Mouse (Mus musculus): ENCODE measurements around the gene Mprip. TPM values are rescaled to one million over a fixed set of nuclear protein-coding genes. Genes with fewer than 3 reads are reported as not detected.

Mprip gene
- total RNA-seq, 2 experiments from 2014 or later: 201 to 212 TPM

DNA sequence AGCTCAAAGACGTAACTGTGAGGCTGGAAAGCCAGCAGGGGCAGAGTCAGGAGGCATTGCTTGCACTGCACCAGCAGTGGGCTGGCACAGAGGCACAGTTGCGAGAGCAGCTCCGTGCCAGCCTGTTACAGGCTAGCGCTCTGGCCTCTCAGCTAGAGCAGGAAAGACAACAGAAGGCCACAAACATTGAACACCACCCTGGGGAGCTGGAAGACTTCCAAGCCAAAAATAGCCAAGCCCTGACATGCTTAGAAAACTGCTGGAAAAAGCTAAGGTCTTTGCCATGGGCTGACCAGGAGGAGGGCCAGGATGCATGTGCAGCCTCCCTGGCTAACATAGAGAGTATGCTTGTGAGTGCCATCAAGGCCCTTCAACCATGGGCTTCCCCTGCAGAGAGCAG is 98.1 kb downstream of the Mprip start:
- peak; percentile 79 for DNase-seq

DNA sequence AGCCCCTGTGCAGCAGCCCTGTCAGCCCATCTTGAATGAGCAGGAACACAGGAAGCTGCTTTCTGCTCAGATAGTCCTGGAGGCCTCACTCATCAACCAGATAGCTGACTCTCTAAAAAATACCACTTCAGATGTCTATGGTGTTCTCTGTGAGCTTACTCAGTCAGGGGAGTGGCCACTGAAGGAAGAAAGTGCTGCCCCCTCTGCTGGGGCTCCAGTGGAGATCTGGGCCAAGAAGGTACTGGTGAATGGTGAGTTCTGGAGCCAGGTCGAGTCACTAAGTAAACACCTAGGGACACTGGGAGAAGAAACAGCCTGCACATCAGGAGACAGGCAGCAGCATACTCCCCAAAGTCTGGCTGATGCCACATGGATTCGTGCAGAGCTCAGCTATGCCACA is 98.5 kb downstream of the Mprip start:
- no peak for DNase-seq

DNA sequence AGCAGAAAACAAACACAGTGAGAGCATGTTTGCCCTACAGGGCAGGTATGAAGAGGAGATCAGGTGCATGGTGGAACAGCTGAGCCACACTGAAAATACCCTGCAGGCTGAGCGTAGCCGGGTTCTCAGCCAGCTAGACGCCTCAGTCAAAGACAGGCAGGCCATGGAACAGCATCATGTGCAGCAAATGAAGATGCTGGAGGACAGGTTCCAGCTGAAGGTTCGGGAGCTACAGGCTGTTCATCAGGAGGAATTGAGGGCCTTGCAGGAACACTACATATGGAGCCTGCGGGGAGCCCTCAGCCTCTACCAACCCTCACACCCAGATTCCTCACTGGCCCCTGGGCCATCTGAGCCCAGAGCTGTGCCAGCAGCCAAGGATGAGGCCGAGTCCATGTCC is 99.7 kb downstream of the Mprip start:
- no peak for DNase-seq

DNA sequence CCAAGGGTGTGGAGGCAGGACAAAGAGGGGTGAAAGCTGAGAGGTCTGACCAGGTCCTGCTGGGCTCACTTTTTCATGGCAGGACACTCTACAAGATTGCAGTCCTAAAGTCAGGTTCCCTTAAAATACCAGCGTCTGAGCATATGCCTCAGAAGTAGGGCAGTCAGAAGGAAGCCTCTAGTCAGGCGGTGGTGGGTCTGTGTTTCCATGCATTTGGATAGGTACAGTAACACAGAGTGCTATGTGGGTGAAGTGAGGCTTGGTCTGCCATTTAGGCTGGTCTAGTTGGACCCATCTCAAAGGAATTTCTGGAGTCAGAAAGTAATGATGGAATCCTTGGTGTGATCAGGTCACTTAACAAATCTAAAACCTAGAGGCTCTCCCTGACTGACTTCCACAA is 108.2 kb downstream of the Mprip start:
- DNase-seq: no peak

DNA sequence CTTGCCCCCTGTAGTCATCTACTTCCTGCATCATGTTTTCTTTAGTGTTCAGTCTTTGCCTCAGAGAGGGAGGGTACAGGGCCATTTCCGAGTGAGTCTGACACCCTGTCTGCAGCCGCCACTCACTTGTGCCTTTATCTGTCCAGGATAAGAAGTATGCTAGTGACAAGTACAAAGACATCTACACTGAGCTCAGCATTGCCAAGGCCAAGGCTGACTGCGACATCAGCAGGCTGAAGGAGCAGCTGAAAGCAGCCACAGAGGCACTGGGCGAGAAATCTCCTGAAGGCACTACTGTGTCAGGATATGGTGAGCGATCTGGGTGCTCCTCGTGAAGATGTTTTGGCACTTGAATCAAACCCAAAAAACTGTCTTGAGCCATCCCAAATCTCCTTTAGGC is 108.6 kb downstream of the Mprip start:
- DNase-seq: peak; percentile 49 to 51

DNA sequence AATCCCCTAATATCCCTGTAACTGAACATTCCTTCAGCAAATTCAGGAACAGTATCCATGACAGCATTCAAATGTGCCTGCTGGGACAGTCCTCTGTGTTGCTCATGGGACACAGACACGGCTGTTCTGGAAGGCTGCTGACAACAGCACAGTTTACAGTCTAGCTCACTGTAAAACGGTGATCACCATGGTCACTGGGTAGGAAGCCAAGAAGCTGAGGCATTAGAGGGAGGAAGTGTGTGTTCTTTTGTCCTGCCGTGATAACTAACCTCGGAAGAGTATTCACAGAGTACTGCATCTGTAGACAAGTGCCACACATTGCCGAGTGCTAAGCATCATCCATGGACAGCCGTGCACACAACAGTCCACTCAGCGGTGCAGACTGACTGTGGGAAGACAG is 109.6 kb downstream of the Mprip start:
- DNase-seq: no peak

DNA sequence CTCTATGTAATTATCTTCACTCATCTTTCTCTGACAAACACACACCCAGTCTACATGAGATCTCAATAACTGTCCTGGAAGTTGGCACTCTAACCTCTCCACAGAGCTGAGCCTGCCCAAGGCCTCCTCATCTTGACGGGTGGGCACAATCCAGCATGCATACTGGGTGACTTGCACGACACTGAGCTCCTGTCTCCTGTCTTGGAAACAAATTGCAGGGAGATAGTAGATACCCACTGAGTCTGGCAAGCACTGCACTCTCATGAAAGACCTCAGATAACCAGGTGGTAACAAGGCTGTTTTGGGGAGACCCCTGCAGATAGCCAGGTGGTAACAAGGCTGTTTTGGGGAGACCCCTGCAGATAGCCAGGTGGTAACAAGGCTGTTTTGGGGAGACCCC is 111.2 kb downstream of the Mprip start:
- no peak for DNase-seq

DNA sequence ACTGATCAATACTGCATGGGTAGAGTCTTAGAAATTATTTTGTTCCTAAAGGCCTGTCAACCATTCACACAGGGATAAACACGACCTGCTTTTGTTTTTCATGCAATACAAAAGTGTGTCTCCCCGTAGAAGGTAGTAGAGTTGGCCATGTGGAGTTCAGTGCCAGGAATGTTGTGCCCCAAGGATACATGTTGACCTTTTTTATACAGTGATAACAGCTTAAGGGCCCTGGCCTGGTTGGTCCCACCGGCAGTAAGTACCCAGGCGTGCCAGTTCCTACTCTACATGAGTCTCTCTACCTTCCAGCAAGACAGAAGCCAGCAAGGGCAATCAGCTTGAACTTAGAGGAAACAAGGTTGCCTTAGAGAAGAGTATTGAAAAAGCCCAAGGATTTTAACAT is 111.8 kb downstream of the Mprip start:
- DNase-seq: peak; percentile 29 to 33

DNA sequence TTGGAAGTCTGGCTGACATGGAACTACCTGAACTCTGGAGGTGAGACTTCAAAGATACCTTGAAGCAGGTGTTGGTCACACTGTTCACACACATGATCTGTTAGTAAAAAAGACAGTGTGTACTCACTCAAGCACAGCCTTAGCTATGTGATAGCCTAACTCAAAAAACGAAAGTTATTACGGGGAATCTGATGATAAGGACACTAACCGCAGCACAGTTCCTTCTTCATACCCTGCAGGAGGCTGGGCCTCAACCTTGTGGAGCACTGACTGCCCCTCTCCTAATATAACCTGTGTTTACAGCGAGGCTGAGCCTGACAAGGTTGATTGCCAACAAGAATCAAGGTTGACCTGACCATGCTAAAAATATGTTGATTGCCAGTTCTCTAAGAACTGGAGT is 113.4 kb downstream of the Mprip start:
- no peak for DNase-seq

DNA sequence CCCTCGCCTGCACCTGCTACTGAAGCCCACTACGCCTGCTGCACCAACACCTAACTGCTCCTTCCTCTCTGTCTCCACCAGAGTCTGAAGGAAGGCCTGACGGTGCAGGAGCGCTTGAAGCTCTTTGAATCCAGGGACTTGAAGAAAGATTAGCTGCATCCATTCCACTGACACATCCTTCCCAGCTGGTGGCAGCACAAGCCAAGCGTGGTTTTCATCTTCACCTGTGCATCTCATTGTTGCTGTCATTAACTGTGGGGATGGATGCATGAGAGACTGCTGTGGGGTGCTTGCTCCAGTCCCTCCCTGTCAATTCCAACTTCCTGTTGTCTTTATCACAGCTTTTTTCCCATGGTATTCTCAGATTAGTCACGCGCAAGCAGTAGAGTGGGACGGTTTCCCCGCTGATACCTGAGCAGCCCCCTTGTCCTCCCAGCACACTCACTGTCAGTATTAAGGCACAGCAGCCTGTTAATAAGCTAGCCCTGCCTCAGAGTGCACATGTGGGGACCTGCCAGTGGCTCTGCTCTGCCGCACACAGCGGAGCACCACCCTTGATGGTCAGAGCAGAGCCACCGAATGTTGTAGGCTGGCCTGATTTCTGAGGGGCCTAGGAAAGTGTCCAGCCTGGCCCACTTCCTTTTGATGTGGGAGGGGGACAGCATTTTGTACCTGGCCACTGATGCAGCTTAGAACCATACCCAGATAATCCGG is 114.5 kb downstream of the Mprip start:
- DNase-seq: no peak

DNA sequence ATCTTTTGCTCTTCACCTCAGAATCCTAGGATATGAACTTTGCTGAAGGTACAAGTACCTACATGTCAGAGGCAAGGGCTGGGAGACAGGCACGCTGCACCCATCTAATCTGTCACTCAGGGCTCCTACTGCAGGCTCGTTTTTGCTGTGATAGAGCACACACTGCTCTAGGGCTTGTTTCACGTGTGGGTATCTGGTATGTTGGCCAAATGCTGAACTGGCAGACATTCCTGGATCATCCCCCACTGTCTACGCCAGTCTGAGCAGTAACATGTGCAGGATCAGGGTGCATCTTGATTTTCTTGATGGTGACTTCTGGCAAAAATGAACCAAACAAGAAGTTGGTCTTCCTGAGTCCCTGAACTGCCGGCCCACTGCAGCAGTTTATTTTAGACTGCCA is 116.2 kb downstream of the Mprip start:
- DNase-seq: no peak

DNA sequence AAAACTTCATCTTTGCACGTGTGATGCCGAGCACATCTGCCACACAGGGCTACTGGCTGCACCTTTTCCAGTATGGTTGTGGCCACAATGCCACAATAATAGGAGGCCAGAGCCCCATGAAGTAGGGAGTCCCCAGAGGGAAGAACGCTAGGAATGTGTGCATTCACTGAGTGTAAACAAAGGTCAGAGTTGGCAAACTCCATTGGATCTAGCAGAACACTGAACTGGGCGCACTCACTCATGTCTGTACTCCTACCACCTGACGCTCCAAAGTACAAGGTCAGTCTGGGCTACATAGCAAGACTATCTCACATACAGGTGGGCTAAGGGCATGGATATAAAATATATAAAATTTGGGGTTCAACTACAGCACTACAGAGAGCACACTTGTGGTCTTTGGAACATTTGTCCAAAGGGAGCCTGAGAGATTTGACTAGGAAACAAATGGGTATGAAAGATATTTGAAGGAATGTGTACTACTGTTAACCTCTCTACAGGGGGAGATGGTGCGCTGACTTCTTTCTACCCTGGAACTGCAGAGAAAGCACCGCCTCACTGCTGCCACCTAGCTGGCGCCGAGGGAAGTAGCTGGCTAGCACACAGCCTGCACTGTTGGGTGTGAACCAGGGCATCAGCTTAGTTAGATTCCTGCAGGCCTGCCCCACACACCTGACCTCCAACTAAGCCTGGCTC is 117.2 kb downstream of the Mprip start:
- peak; percentile 83 to 90 for DNase-seq

DNA sequence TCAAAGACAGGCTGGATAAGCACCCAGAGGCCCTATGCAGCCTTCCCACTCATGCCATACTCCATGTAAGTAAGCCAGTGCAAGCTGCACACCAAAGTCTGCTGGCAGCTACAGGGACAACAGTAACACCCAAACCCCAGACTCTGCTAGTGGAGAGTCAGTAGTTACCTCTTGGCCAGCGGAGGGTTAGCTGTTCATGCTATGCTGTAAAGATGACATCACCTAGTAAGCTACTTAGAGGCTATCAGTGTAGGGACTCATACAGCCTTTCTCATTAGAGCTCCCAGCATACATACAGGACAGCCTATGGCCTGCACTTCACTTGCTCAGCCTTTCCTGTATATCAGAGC is 117.7 kb downstream of the Mprip start:
- DNase-seq: no peak

DNA sequence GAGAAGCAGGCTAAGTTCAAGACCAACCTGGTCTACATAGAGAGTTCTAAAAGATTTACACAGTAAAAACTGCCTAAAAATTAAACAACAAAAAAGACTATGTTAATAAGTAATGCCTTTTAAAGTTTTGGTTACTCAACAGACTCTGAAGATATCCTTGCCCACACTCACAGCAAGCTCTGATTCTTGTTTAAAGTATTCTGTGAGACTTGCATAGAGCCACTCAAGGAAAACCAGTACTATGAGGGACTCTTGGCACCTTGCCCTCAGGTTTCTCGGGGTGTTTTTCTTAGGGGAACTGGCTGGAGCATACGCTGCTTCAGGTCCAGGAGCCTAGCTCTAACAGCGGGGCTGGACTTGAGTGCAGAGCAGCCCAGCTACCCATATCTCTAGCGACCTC is 118.3 kb downstream of the Mprip start:
- DNase-seq: no peak

DNA sequence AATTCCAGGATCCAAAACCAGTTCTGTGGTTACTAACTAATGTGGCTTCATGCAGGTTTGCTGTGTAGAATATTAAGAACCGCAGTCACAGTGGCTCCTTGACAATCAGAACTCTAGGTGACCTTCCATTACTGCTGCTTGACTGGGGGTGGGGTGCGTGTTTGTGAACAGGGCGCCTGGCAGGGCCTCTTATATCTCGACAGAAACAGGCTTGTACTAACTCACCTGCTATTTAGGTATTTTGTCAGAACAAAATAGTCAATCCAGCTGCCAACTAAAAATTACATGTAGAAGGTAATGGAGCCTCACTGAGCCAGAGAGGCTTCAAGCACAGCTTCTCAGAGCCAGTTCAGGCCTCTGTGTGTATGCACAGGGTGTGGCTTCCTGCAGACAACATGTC is 119.1 kb downstream of the Mprip start:
- no peak for DNase-seq

DNA sequence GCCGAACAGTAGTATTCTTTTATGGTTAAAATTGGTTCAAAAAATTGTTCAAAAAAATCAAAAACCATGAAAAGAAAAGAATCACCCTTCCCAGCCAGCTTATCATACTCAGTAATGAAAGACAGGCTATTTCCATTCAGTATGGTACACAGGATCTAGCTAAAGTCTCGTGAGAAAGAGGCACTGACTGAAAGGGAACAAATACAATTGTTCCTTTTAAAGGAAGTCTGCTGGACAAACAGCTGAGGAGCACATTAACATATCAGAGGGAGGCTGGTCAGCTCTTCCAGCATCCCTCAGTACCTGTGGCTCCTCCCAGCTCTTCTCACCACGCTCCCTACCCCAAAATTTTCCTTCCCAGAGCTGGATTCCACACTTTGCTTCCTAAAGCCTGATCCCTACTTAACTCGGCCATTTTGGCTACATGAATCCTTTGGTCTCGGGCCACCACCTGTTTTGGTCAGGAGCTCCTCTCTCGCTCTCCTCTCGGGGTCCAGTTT is 121.0 kb downstream of the Mprip start:
- no peak for DNase-seq

DNA sequence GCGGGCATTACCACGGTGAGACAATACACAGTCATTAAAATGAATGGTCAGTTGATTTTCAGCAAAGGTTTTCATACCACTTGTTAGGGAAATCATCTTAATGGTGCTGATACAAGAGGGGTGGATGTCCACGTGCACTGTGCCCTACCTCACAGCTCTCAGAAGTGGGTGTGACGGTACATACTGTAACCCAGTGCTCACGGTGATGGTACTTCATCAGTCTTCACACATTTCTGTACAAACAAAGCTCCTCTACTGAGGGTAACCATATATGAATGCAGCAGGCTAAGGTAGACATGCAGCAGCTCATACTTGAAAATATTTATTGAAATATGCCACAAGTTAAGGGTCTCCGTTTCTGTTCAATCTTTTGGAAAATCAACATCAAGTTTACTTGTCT is 122.5 kb downstream of the Mprip start:
- DNase-seq: no peak

DNA sequence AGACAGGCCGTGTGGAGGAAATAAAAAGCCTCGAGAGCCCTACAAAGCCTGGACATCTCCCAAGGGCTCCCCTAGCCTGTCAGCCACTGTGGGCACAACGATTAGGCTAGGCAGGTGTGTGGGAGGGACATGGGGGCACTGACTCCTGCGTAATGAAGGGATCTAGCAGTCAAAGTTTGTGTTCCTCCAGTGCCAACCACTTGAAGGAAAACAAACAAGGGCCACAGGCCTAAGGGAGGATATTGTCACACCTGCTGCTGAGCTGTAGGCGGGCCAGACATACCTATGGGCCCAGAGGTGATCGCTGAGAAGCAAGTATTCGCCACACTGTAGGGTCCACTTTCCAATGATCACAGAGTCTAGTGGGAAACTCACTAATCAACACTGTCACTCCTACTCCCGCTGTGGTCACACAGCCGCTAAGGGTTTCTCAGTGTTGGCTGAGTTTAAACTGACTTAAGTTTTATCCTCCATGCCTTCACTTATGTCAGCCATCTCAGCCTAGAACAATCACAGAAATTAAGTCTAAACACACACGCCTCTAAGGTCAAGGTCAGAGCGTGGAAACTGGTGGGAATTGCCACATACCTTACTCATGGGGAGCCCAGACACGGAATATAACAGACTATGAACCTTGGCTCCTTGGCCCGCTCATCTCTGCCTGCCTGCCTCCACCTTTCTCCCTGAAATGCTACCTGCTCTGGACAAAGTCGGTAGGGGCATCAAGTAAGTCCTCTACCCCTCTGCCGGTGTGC is 125.5 kb downstream of the Mprip start:
- DNase-seq: peak in 1 of 2 experiments; percentile 29

DNA sequence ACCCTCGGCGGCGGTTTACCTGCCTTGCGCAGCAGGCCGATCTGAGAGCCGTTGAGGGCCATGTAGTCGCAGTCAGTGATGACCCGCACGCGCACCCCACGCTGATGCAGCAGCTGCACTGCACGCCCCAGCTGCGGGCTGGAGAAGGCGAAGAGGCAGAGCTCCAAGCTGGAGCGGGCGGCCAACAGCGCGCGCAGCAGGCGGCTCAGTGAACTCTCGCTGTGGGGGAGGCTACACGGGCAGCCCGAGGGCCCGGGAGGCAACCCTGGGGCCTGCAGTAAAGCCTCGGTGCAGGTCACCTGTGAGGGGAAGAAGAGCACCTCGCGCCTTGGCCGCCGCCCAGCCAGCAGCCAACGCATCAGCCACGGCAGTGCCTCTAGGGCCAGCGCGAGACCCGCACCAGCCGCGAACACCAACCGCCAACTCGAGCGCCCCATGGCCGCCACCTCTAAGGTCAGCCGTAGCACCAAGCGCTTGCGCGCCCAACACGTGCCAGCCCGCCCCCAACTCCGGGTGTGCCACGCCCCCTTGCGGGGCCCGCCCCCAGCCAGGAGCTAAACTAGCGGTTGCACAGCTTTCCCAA is 126.2 kb downstream of the Mprip start, which contains the start of gene Pld6:
Pld6 (minus strand) TSS at position 447 of the 583 bp plus-strand sequence.
- DNase-seq: peak; percentile 74 to 84

DNA sequence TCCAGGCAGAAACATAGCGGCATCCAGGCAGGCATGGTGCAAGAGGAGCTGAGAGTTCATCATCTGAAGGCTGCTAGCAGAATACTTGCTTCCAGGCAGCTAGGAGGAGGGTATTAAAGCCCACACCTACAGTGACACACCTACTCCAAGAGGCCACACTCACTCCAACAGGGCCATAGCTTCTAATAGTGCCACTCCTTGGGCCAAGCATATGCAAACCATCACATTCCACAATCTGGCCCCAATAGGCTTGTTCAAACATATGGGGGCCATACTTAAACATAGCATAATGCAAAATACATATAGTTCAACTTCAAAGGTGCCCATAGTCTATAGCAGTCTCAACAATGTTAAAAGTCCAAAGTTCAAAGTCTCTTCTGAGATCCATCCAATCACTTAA is 128.2 kb downstream of the Mprip start:
- DNase-seq: no peak

DNA sequence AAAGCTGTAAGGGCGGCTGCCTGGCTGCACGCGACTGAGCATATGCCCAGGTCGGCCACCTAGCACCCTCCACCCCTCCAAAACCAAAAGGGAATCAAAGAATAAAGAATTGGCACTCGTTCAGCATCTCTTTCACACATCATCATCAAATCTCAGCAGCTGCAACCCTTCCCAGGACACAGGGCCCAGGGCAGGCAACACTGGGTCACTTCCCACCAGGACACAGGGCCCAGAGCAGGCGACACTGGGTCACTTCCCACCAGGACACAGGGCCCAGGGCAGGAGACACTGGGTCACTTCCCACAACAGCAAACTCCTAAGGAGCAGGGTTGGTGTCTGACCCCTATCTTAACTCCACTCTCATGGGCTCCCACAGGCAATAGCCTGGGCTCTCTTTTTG is 132.3 kb downstream of the Mprip start:
- DNase-seq: no peak

DNA sequence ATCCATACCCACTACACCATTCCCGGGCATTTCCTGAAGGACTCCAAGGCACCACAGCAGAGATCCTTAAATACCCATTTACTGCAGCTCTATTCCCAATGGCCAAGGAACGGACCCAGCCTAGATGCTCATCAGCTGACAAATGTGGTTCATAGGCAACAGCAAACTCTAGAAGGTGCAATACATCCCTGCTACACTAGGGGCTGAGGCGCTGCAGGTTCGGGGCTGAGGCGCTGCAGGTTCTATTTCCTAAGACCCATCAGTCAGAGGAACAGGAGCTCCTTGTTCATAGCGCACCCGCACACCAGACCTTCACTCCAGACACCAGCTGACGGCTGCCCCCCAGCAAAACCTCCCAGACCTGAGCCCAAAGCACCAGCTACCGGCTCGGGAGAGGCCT is 139.3 kb downstream of the Mprip start:
- DNase-seq: no peak

DNA sequence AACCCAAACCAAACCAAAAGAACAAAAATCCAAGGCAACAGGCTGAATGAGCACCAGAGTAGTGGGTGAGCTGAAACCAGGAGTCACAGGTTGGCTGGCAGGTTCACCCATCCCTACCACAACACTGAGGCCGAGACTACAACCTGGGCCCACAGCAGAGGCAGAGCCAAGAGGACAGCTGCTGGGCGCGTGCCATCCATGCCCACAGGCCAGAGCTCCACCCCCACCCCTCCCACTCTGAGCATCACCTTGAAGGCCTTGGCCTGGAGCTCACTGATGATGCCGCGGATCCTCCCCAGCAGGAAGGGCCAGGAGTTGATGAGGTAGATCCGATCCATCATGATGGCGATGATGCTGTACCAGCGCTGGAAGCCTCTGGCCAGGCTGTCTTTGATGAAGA is 140.8 kb downstream of the Mprip start:
- no peak for DNase-seq
